Mouse (Mus musculus): Measurements from ENCODE around the gene Tbc1d8b. TPM values are rescaled to one million over a fixed set of nuclear protein-coding genes. Genes with fewer than 3 reads are reported as not detected.

Gene Tbc1d8b
- polyA plus RNA-seq, 1 experiment from 2014 or later = 1.6 TPM

GRCm38 (mm10) chrX:139782278-139783044, 97.7 kb downstream of the Tbc1d8b start, which contains the start of gene Ripply1:
Gene Ripply1 (minus strand): TSS chrX:139782353.
- Histone ChIP-seq H3K4me1 (no peaks in the 10 kb centered on the region), H3K36me3 (no peaks in the 10 kb centered on the region), H3K27ac (no peak within 1 kb of the TSS), H3K4me3 (no peak within 1 kb of the TSS), H3K4me2 (replicated peaks) (no peak within 1 kb of the TSS), H3K9me3 (replicated peaks) (no peaks in the 10 kb centered on the region), H3K27me3 (peaks cover 44% of the 10 kb centered on the region), H3K9ac (no peak within 1 kb of the TSS)
- 0 out of 2 replicates have a peak, but pooled peaks have one; percentile 22 for ATAC-seq (ENCODE audit: low FRiP score)
- 21% methylated on average over 6 of the region's 6 CpGs for WGBS

GRCm38 (mm10) chrX:139783045-139783422, 98.2 kb downstream of the Tbc1d8b start:
- H3K9me3 ChIP-seq (replicated peaks) = no peaks in the 10 kb centered on the region
- H3K4me2 ChIP-seq (replicated peaks) = no peak overlapping the region
- H3K36me3 ChIP-seq = no peaks in the 10 kb centered on the region
- peaks cover 44% of the 10 kb centered on the region for H3K27me3 ChIP-seq
- H3K9ac ChIP-seq = no peak overlapping the region
- no peak overlapping the region for H3K27ac ChIP-seq
- no peak for ATAC-seq (ENCODE audit: low FRiP score)
- 50% methylated on average over 3 of the region's 3 CpGs for WGBS
- H3K4me1 ChIP-seq = no peaks in the 10 kb centered on the region
- no peak overlapping the region for H3K4me3 ChIP-seq

- Histone ChIP-seq H3K36me3 (no peaks in the 10 kb centered on the region), H3K27me3 (peaks cover 27% of the 10 kb centered on the region), H3K4me1 (no peaks in the 10 kb centered on the region), H3K4me2 (replicated peaks) (no peak overlapping the region), H3K27ac (no peak overlapping the region), H3K9me3 (replicated peaks) (no peaks in the 10 kb centered on the region), H3K4me3 (no peak overlapping the region), H3K9ac (no peak overlapping the region)
- ATAC-seq (ENCODE audit: low FRiP score) = no peak
- 69% methylated on average over 1 of the region's 1 CpGs for WGBS
These were observed 101.0 kb downstream of the Tbc1d8b start for GRCm38 (mm10) chrX:139785764-139786163.

- no peak overlapping the region for H3K27ac ChIP-seq
- 86% methylated on average over 7 of the region's 7 CpGs for WGBS
- no peak overlapping the region for H3K4me2 ChIP-seq (replicated peaks)
- H3K4me1 ChIP-seq = no peaks in the 10 kb centered on the region
- no peaks in the 10 kb centered on the region for H3K36me3 ChIP-seq
- H3K4me3 ChIP-seq = no peak overlapping the region
- no peak overlapping the region for H3K9ac ChIP-seq
- no peaks in the 10 kb centered on the region for H3K9me3 ChIP-seq (replicated peaks)
- ATAC-seq (ENCODE audit: low FRiP score) = no peak
- H3K27me3 ChIP-seq = peaks cover 19% of the 10 kb centered on the region; the same call in 1 of the 2 replicates
These were observed 109.5 kb downstream of the Tbc1d8b start for GRCm38 (mm10) chrX:139794072-139794845.

GRCm38 (mm10) chrX:139796037-139796436, 111.2 kb downstream of the Tbc1d8b start:
- Histone ChIP-seq H3K4me3 (no peak overlapping the region), H3K4me2 (replicated peaks) (no peak overlapping the region), H3K27ac (no peak overlapping the region), H3K9me3 (replicated peaks) (no peaks in the 10 kb centered on the region), H3K9ac (no peak overlapping the region), H3K4me1 (no peaks in the 10 kb centered on the region), H3K36me3 (no peaks in the 10 kb centered on the region), H3K27me3 (peaks cover 18% of the 10 kb centered on the region)
- no peak for ATAC-seq (ENCODE audit: low FRiP score)
- WGBS = 88% methylated on average over 6 of the region's 6 CpGs

GRCm38 (mm10) chrX:139797875-139798274, 113.1 kb downstream of the Tbc1d8b start:
- 85% methylated on average over 9 of the region's 9 CpGs for WGBS
- Histone ChIP-seq H3K36me3 (no peaks in the 10 kb centered on the region), H3K9ac (no peak overlapping the region), H3K9me3 (replicated peaks) (no peaks in the 10 kb centered on the region), H3K27me3 (peaks cover 10% of the 10 kb centered on the region), H3K27ac (no peak overlapping the region), H3K4me1 (no peaks in the 10 kb centered on the region), H3K4me2 (replicated peaks) (no peak overlapping the region), H3K4me3 (no peak overlapping the region)
- ATAC-seq (ENCODE audit: low FRiP score) = no peak

- Histone ChIP-seq H3K27me3 (peaks cover 17% of the 10 kb centered on the region), H3K27ac (no peak overlapping the region), H3K9me3 (replicated peaks) (no peaks in the 10 kb centered on the region), H3K4me3 (no peak overlapping the region), H3K4me2 (replicated peaks) (no peak overlapping the region), H3K9ac (no peak overlapping the region), H3K36me3 (no peaks in the 10 kb centered on the region), H3K4me1 (no peaks in the 10 kb centered on the region)
- ATAC-seq (ENCODE audit: low FRiP score) = no peak
- WGBS = 87% methylated on average over 3 of the region's 3 CpGs
These were observed 115.2 kb downstream of the Tbc1d8b start for GRCm38 (mm10) chrX:139799953-139800352.

- no peak within 1 kb of the TSS for H3K4me3 ChIP-seq
- peaks cover 17% of the 10 kb centered on the region for H3K27me3 ChIP-seq
- H3K36me3 ChIP-seq = no peaks in the 10 kb centered on the region
- ATAC-seq (ENCODE audit: low FRiP score) = no peak
- 58% methylated on average over 8 of the region's 8 CpGs for WGBS
- no peak within 1 kb of the TSS for H3K9ac ChIP-seq
- no peaks in the 10 kb centered on the region for H3K4me1 ChIP-seq
- no peaks in the 10 kb centered on the region for H3K9me3 ChIP-seq (replicated peaks)
- no peak within 1 kb of the TSS for H3K4me2 ChIP-seq (replicated peaks)
- no peak within 1 kb of the TSS for H3K27ac ChIP-seq
These were observed 115.6 kb downstream of the Tbc1d8b start, which contains the start of gene Cldn2 for GRCm38 (mm10) chrX:139800406-139800878. Gene Cldn2 (plus strand): TSS chrX:139800828.

Other genes with a start within 250 kb of the Tbc1d8b start
- 1.4 and 1.5 TPM in 2 replicates for gene D330045A20Rik, start 204.6 kb upstream of the Tbc1d8b start, polyA plus RNA-seq (2016; fragmentation: Nextera tagmentation; extraction: Ambion mirVana)
- 2.5 and 2.9 TPM in 2 replicates for gene Rnf128, start 121.7 kb upstream of the Tbc1d8b start, polyA plus RNA-seq (2016; fragmentation: Nextera tagmentation; extraction: Ambion mirVana)
- gene Gm15013, start 29.5 kb downstream of the Tbc1d8b start, polyA plus RNA-seq (2016; fragmentation: Nextera tagmentation; extraction: Ambion mirVana) = 0.27 and 0.39 TPM in 2 replicates
- not detected in 2 replicates for gene Ripply1, start 97.4 kb downstream of the Tbc1d8b start, polyA plus RNA-seq (2016; fragmentation: Nextera tagmentation; extraction: Ambion mirVana)
- 0.53 and 0.68 TPM in 2 replicates for gene Cldn2, start 115.8 kb downstream of the Tbc1d8b start, polyA plus RNA-seq (2016; fragmentation: Nextera tagmentation; extraction: Ambion mirVana)
- 8.2 and 8.9 TPM in 2 replicates for gene Morc4, start 186.7 kb downstream of the Tbc1d8b start, polyA plus RNA-seq (2016; fragmentation: Nextera tagmentation; extraction: Ambion mirVana)

Data from hindbrain, embryonic 12.5 days (tissue).